Mouse (Mus musculus) layer of hippocampus, postnatal 10 days (tissue): Measurements from ENCODE around the gene Tubg2. TPM values are rescaled to one million over a fixed set of nuclear protein-coding genes. Genes with fewer than 3 reads are reported as not detected.
A peak's percentile ranks its signal among the peaks of the same experiment; 100 is the strongest.
"Not testable (repeated sequence)": the region's sequence is repeated elsewhere in the genome, so short reads cannot be mapped to it uniquely, and the experiment has no call there.

ENCODE experiments used
- DNase-seq, 2 experiments: peaks; one replicate each; pipeline ENCODE4 v3.0.0; 2021; ENCODE audit warnings: low spot score in 2 of 2
- long read RNA-seq: library from polyadenylated mRNA; stranded (forward); transcript quantifications from one replicate; pipeline ENCODE4 v2.0.0, GENCODE M21; 2023
- total RNA-seq, 2 experiments: library from RNA; stranded (reverse); gene quantifications; 2 replicates each; pipeline ENCODE4 v1.2.3; 2021

The Tubg2 gene
- 10 to 100 TPM; 31.7 to 41.4 TPM for total RNA-seq
- long read RNA-seq, transcript Tubg2-201 (11 exons, 1,754 nt), result major isoform, 33 of 58 reads
- long read RNA-seq, partial matches to known transcripts, result 16 of 58 reads
- long read RNA-seq, other reads (novel, unspliced or antisense), result 9 of 58 reads

- peak; percentile 61 to 77 for DNase-seq
These were observed at the start of gene Tubg2 for GRCm38 (mm10) chr11:101155728-101156371. Gene Tubg2 (plus strand): TSS chr11:101155907.

GRCm38 (mm10) chr11:101109351-101109750, 46.4 kb upstream of the Tubg2 start:
- no peak for DNase-seq

GRCm38 (mm10) chr11:101110708-101111107, 45.0 kb upstream of the Tubg2 start:
- no peak for DNase-seq

GRCm38 (mm10) chr11:101111178-101111577, 44.5 kb upstream of the Tubg2 start:
- no peak for DNase-seq

- no peak for DNase-seq
These were observed 43.5 kb upstream of the Tubg2 start for GRCm38 (mm10) chr11:101112186-101112585.

GRCm38 (mm10) chr11:101115564-101115963, 40.1 kb upstream of the Tubg2 start:
- DNase-seq, result no peak

GRCm38 (mm10) chr11:101118105-101118504, 37.6 kb upstream of the Tubg2 start:
- DNase-seq, result no peak

GRCm38 (mm10) chr11:101119131-101119760, 36.5 kb upstream of the Tubg2 start:
- peak in 1 of 2 experiments; percentile 15 for DNase-seq

GRCm38 (mm10) chr11:101119761-101120544, 35.8 kb upstream of the Tubg2 start, which contains the start of the genes Retreg3 and Tubg1:
Gene Retreg3 (minus strand): TSS chr11:101119893.
Gene Tubg1 (plus strand): TSS chr11:101119938.
- DNase-seq, result peak; percentile 99 to 100

GRCm38 (mm10) chr11:101120545-101121188, 35.0 kb upstream of the Tubg2 start:
- DNase-seq, result no peak

GRCm38 (mm10) chr11:101124494-101124893, 31.2 kb upstream of the Tubg2 start:
- not testable (repeated sequence) for DNase-seq

- DNase-seq, result not testable (repeated sequence)
These were observed 30.7 kb upstream of the Tubg2 start for GRCm38 (mm10) chr11:101125008-101125407.

GRCm38 (mm10) chr11:101127075-101127474, 28.6 kb upstream of the Tubg2 start:
- peak; percentile 17 to 30 for DNase-seq

- DNase-seq, result no peak
These were observed 26.6 kb upstream of the Tubg2 start for GRCm38 (mm10) chr11:101128996-101129577.

GRCm38 (mm10) chr11:101130056-101130756, 25.5 kb upstream of the Tubg2 start:
- DNase-seq, result no peak

GRCm38 (mm10) chr11:101131187-101131586, 24.5 kb upstream of the Tubg2 start:
- no peak for DNase-seq

GRCm38 (mm10) chr11:101131701-101132100, 24.0 kb upstream of the Tubg2 start:
- DNase-seq, result peak; percentile 41 to 44

GRCm38 (mm10) chr11:101133037-101133436, 22.7 kb upstream of the Tubg2 start:
- no peak for DNase-seq

GRCm38 (mm10) chr11:101134217-101134865, 21.4 kb upstream of the Tubg2 start:
- DNase-seq, result peak; percentile 31 to 32

GRCm38 (mm10) chr11:101137000-101137399, 18.7 kb upstream of the Tubg2 start:
- no peak for DNase-seq
